Mouse (Mus musculus) layer of hippocampus, postnatal 10 days (tissue): ENCODE measurements around the gene Secisbp2l. TPM values are rescaled to one million over a fixed set of nuclear protein-coding genes. Genes with fewer than 3 reads are reported as not detected.

Experiments
- DNase-seq, 2 experiments: peaks; one replicate each; pipeline ENCODE4 v3.0.0; 2021; ENCODE audit warnings: low spot score in 2 of 2
- total RNA-seq, 2 experiments: library from RNA; stranded (reverse); gene quantifications; 2 replicates each; pipeline ENCODE4 v1.2.3; 2021

Gene Secisbp2l
- total RNA-seq, 2 experiments from 2014 or later: 84.8 to 89.2 TPM

DNA sequence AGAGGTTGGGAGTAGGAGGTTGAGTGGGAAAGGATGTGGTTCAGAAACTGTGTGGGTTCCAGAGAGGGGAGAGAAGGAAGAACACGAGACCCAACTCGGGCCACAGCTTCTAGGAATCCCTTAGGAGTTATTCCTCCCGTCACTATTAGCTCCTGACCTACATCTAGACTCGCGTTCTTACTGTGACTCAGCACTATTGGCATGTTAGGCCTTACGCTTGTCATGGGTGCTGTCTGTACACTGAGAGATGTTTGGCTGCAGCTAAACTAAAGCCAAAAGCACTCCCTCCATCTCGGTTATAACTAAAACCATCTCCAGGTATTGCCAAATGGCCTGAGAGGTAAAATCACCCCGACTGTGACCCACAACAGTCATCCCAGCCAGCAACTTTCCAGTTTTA lies 66.1 kb downstream of the Secisbp2l start:
- DNase-seq: no peak

GRCm38 (mm10) chr2:125706510-125706921 lies 76.2 kb downstream of the Secisbp2l start:
- DNase-seq: no peak

GRCm38 (mm10) chr2:125704907-125705631 lies 77.6 kb downstream of the Secisbp2l start:
- DNase-seq: no peak

DNA sequence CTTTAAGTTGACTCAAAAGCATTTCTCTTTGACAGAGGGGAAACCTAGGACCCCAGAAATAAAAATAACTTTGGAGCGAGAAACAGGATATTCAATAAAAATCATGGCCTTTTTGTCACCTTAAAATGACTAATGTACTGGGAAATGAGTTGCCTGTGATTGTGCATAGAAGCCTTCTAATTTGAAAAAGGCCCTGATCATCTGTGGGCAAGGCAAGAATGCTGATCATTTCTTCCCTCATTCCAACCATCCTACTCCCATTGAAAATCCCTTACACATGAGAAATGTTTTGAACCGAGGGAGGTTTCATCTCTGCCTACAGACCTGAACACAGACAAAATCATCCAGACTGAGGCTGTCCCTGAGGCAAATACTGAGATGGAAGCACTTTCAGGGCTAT lies 79.8 kb downstream of the Secisbp2l start:
- DNase-seq: no peak

DNA sequence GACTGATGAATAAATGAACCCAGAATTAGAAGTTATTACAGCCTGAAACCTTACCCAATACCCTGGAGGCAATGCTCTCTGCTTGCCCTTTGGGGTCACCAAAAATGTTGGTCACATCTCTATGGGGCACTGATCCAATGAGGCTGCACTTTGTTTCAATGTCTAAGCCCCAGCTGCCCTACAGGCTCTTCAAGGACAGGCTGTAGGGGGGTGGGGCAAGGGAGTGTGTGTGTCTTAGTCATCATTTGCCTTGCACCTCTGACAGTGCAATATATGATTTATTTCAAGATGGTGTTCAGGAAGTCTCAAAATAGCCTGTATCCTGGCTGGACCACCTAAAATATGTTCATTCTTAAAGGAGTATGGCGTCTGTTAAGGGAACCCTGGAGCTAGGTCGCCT lies 81.1 kb downstream of the Secisbp2l start:
- DNase-seq: no peak

DNA sequence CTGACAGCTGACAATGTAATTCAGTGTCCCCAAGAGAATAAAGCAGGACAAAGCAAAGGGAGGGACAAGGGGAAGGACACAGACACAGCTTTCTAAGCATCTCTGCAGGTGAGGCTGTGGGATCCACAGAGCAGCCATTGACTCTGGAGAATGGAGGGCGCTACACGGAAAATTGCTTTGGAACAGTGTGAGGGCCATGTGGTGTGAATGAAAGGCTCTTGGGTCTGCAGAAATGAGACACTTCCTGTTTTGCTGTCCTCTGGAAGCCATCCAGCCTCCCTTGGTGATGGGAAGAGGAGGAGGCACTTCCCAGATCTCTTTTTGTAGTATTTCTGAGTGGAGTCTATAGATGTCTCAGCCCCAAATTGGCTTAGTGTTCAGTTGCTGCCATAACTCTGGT lies 86.5 kb downstream of the Secisbp2l start:
- DNase-seq: no peak

DNA sequence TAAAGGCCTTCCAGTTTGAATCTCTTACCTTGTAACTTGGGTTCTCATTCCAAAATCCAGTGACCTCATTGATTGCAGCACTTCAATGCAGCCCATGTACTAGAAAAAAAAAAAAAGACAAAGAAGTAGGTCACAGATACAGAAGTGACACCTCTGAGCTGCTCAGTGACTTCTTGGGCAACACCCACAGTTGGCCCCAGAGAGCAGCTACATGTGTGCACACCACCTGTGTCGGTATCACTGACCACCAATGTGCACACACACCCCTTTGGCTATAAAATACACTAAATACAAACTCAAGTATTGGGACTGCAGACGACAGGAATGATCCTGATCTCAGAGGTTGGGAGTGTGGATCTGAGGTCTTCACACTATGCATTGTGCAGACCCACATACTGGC lies 87.9 kb downstream of the Secisbp2l start:
- no peak for DNase-seq

GRCm38 (mm10) chr2:125692010-125692409 lies 90.7 kb downstream of the Secisbp2l start:
- DNase-seq: no peak

Other genes with a start within 250 kb of the Secisbp2l start
- 1 to 10 TPM; 2.8 to 4.0 TPM for gene Cep152, start 157.8 kb downstream of the Secisbp2l start, total RNA-seq
- 100 to 1,000 TPM; 463 to 466 TPM for gene Eid1, start 109.8 kb downstream of the Secisbp2l start, total RNA-seq
- gene Shc4, start 58.7 kb downstream of the Secisbp2l start, total RNA-seq: 1 to 10 TPM; 6.5 to 6.8 TPM
- 10 to 100 TPM; 26.9 to 27.1 TPM for gene Galk2, start 76.2 kb upstream of the Secisbp2l start, total RNA-seq
- 100 to 1,000 TPM; 106 to 124 TPM for gene Cops2, start 76.3 kb upstream of the Secisbp2l start, total RNA-seq